Mouse (Mus musculus) heart, embryonic 14.5 days (tissue): ENCODE measurements at regions not wholly inside any gene's neighbourhood (a gene's known extent, or its start where the extent isn't known, plus 50 kb on each side); places are given as distances from the start of the nearest gene placed in this dataset.
A peak's percentile ranks its signal among the peaks of the same experiment; 100 is the strongest.

ENCODE experiments used
- ATAC-seq: fragments of 200-750 bp; cut with Nextera tagmentation; 2 replicates; pipeline ENCODE4 v1.8.0; 2017; ENCODE audit warnings: low read depth, moderate TSS enrichment; ENCODE audit not compliant: insufficient number of reproducible peaks, insufficient read depth, low FRiP score
- H3K27ac ChIP-seq, 2 experiments: fragments of 200-500 bp in 1 of 2; fragments of 300-500 bp in 1 of 2; sonication (generic) in 1 of 2; replicated peaks in 1 of 2; 2 replicates each; pipeline ENCODE4 v1.5.1; 2012 to 2014; ENCODE audit warnings: low read depth in 2 of 2, low read length in 2 of 2, control low read depth in 1 of 2, mild to moderate bottlenecking in 1 of 2, mixed read lengths in 1 of 2; ENCODE audit not compliant: control insufficient read depth in 1 of 2, insufficient read depth in 1 of 2
- H3K27me3 ChIP-seq: fragments of 300-500 bp; sonication (generic); 2 replicates; pipeline ENCODE4 v1.6.1; 2014; ENCODE audit warnings: mild to moderate bottlenecking, low read length, control low read depth; ENCODE audit not compliant: control insufficient read depth, insufficient read depth
- H3K36me3 ChIP-seq: fragments of 300-500 bp; sonication (generic); 2 replicates; pipeline ENCODE4 v1.6.1; 2014; ENCODE audit warnings: mild to moderate bottlenecking, control low read depth, low read length, mixed read lengths; ENCODE audit not compliant: control insufficient read depth, insufficient read depth
- H3K4me1 ChIP-seq, 2 experiments: fragments of 200-500 bp in 1 of 2; fragments of 300-500 bp in 1 of 2; sonication (generic) in 1 of 2; 2 replicates each; pipeline ENCODE4 v1.6.1; 2012 to 2014; ENCODE audit warnings: low read length in 2 of 2, control low read depth in 1 of 2, mixed read lengths in 1 of 2; ENCODE audit not compliant: control insufficient read depth in 2 of 2, insufficient read depth in 2 of 2
- H3K4me2 ChIP-seq: fragments of 300-500 bp; sonication (generic); 2 replicates; pipeline ENCODE4 v1.6.1; 2014; ENCODE audit warnings: mild to moderate bottlenecking, low read length
- H3K4me3 ChIP-seq, 2 experiments: fragments of 200-500 bp in 1 of 2; fragments of 300-500 bp in 1 of 2; sonication (generic) in 1 of 2; 2 replicates each; pipeline ENCODE4 v1.5.1; 2012 to 2014; ENCODE audit warnings: low read length in 2 of 2, mild to moderate bottlenecking in 2 of 2, control low read depth in 1 of 2, low read depth in 1 of 2, moderate library complexity in 1 of 2; ENCODE audit not compliant: control insufficient read depth in 1 of 2, insufficient read depth in 1 of 2
- H3K9ac ChIP-seq: fragments of 300-500 bp; sonication (generic); 2 replicates; pipeline ENCODE4 v1.6.1; 2014; ENCODE audit warnings: mild to moderate bottlenecking, low read length
- H3K9me3 ChIP-seq: fragments of 300-500 bp; sonication (generic); 2 replicates; pipeline ENCODE4 v1.6.1; 2016; ENCODE audit warnings: low read length, control low read depth; ENCODE audit not compliant: control insufficient read depth
- WGBS: fragments of 180-500 bp; shearing (Covaris S2); extraction: QIAGEN DNeasy Blood & Tissue Kit; methylation state at CpG from one replicate; pipeline ENCODE4 v1.1.7; 2014; 5-methylcytosine and 5-hydroxymethylcytosine counted together

GRCm38 (mm10) chr9:6433813-6434456 is 164.3 kb upstream of the Ddi1 start:
- H3K4me3 ChIP-seq: no peak overlapping the region

GRCm38 (mm10) chr9:6430859-6431258 is 161.2 kb upstream of the Ddi1 start:
- no peak for ATAC-seq
- Histone ChIP-seq H3K4me2 (no peak overlapping the region), H3K4me3 (no peak overlapping the region), H3K36me3 (no peaks in the 10 kb centered on the region), H3K4me1 (peaks cover 0 to 5% of the 10 kb centered on the region in 2 experiments; a peak in 1 of 4 replicates), H3K9ac (no peak overlapping the region), H3K27ac (0 out of 4 replicates have a peak overlapping the region, but pooled peaks of 1 of the 2 experiments have one; percentile 8), H3K27me3 (no peaks in the 10 kb centered on the region), H3K9me3 (no peaks in the 10 kb centered on the region)
- 30% methylated on average over 3 of the region's 3 CpGs for WGBS

More at GRCm38 (mm10) chr9:6433813-6434456, 164.3 kb upstream of the Ddi1 start:
- H3K4me1 ChIP-seq: peaks cover 0 to 5% of the 10 kb centered on the region in 2 experiments; a peak in 1 of 4 replicates
- H3K27ac ChIP-seq: no peak overlapping the region
- no peak for ATAC-seq
- no peaks in the 10 kb centered on the region for H3K36me3 ChIP-seq
- H3K9me3 ChIP-seq: no peaks in the 10 kb centered on the region
- no peak overlapping the region for H3K9ac ChIP-seq
- H3K4me2 ChIP-seq: no peak overlapping the region
- H3K27me3 ChIP-seq: no peaks in the 10 kb centered on the region

DNA sequence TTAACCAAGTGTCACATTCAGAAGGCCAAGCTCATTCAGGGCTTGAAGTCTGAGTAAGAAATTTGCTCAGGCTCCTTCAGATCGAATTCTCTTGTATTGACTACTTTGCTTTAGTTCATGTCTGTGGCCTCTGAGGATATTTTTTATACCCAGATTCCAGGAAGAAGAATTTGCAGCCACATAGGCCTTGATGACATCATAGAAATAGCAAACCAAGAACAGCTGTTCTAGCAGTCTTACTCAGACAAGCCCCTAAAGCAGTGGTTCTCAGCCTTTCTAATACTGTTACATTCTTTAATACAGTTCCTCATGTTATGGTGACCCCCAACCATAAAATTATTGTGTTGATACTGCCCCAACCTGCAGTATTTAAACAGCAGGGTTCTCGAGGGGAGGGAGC is 160.8 kb upstream of the Ddi1 start:
- WGBS: 63% methylated on average over 2 of the region's 2 CpGs
- Histone ChIP-seq H3K9me3 (no peaks in the 10 kb centered on the region), H3K4me2 (no peak overlapping the region), H3K27ac (0 out of 4 replicates have a peak overlapping the region, but pooled peaks of 1 of the 2 experiments have one; percentile 8), H3K4me3 (no peak overlapping the region), H3K9ac (no peak overlapping the region), H3K36me3 (no peaks in the 10 kb centered on the region), H3K27me3 (no peaks in the 10 kb centered on the region), H3K4me1 (peaks cover 0 to 5% of the 10 kb centered on the region in 2 experiments; a peak in 1 of 4 replicates)
- ATAC-seq: no peak
